Mouse (Mus musculus): ENCODE measurements around the gene Gatad2b. TPM values are rescaled to one million over a fixed set of nuclear protein-coding genes. Genes with fewer than 3 reads are reported as not detected.

Gatad2b gene
- polyA plus RNA-seq, 1 experiment from 2014 or later = 17.2 TPM

Small RNAs within 50 kb of the gene (microRNA-seq; reads per million reads assigned to microRNA genes)
- not detected for gene Mir7012

Other genes with a start within 250 kb of the Gatad2b start
- gene 4933434E20Rik, start 241.5 kb upstream of the Gatad2b start, polyA plus RNA-seq (2016; fragmentation: Nextera tagmentation; extraction: Ambion mirVana) = 188 and 189 TPM in 2 replicates
- gene Ubap2l, start 240.6 kb upstream of the Gatad2b start, polyA plus RNA-seq (2016; fragmentation: Nextera tagmentation; extraction: Ambion mirVana) = 205 and 225 TPM in 2 replicates
- 496 and 499 TPM in 2 replicates for gene Tpm3, start 220.5 kb upstream of the Gatad2b start, polyA plus RNA-seq (2016; fragmentation: Nextera tagmentation; extraction: Ambion mirVana)
- gene Nup210l, start 189.0 kb upstream of the Gatad2b start, polyA plus RNA-seq (2016; fragmentation: Nextera tagmentation; extraction: Ambion mirVana) = 0.50 and 0.69 TPM in 2 replicates
- gene Rps27, start 79.5 kb upstream of the Gatad2b start, polyA plus RNA-seq (2016; fragmentation: Nextera tagmentation; extraction: Ambion mirVana) = 943 and 1,078 TPM in 2 replicates
- gene Rab13, start 79.5 kb upstream of the Gatad2b start, polyA plus RNA-seq (2016; fragmentation: Nextera tagmentation; extraction: Ambion mirVana) = 22.6 and 23.3 TPM in 2 replicates
- 93.8 and 100.0 TPM in 2 replicates for gene Jtb, start 61.6 kb upstream of the Gatad2b start, polyA plus RNA-seq (2016; fragmentation: Nextera tagmentation; extraction: Ambion mirVana)
- gene Creb3l4, start 49.7 kb upstream of the Gatad2b start, polyA plus RNA-seq (2016; fragmentation: Nextera tagmentation; extraction: Ambion mirVana) = 5.3 and 5.5 TPM in 2 replicates
- gene Slc39a1, start 45.0 kb upstream of the Gatad2b start, polyA plus RNA-seq (2016; fragmentation: Nextera tagmentation; extraction: Ambion mirVana) = 32.8 and 42.8 TPM in 2 replicates
- 19.9 and 20.7 TPM in 2 replicates for gene Crtc2, start 39.0 kb upstream of the Gatad2b start, polyA plus RNA-seq (2016; fragmentation: Nextera tagmentation; extraction: Ambion mirVana)
- 6.0 and 7.9 TPM in 2 replicates for gene Dennd4b, start 28.0 kb upstream of the Gatad2b start, polyA plus RNA-seq (2016; fragmentation: Nextera tagmentation; extraction: Ambion mirVana)
- 14.7 and 18.3 TPM in 2 replicates for gene Slc27a3, start 96.8 kb downstream of the Gatad2b start, polyA plus RNA-seq (2016; fragmentation: Nextera tagmentation; extraction: Ambion mirVana)
- gene Ints3, start 140.4 kb downstream of the Gatad2b start, polyA plus RNA-seq (2016; fragmentation: Nextera tagmentation; extraction: Ambion mirVana) = 42.8 and 45.1 TPM in 2 replicates
- gene Npr1, start 172.7 kb downstream of the Gatad2b start, polyA plus RNA-seq (2016; fragmentation: Nextera tagmentation; extraction: Ambion mirVana) = 1.6 and 2.2 TPM in 2 replicates
- gene Ilf2, start 182.9 kb downstream of the Gatad2b start, polyA plus RNA-seq (2016; fragmentation: Nextera tagmentation; extraction: Ambion mirVana) = 351 and 352 TPM in 2 replicates
- gene Snapin, start 197.9 kb downstream of the Gatad2b start, polyA plus RNA-seq (2016; fragmentation: Nextera tagmentation; extraction: Ambion mirVana) = 71.7 and 73.2 TPM in 2 replicates
- gene Chtop, start 216.3 kb downstream of the Gatad2b start, polyA plus RNA-seq (2016; fragmentation: Nextera tagmentation; extraction: Ambion mirVana) = 228 and 238 TPM in 2 replicates
- 5.1 and 7.0 TPM in 2 replicates for gene S100a1, start 221.2 kb downstream of the Gatad2b start, polyA plus RNA-seq (2016; fragmentation: Nextera tagmentation; extraction: Ambion mirVana)
- 8.1 and 8.6 TPM in 2 replicates for gene S100a13, start 221.3 kb downstream of the Gatad2b start, polyA plus RNA-seq (2016; fragmentation: Nextera tagmentation; extraction: Ambion mirVana)
- gene S100a14, start 233.7 kb downstream of the Gatad2b start, polyA plus RNA-seq (2016; fragmentation: Nextera tagmentation; extraction: Ambion mirVana) = 0.19 and 0.24 TPM in 2 replicates
- 26.8 and 27.3 TPM in 2 replicates for gene S100a16, start 244.1 kb downstream of the Gatad2b start, polyA plus RNA-seq (2016; fragmentation: Nextera tagmentation; extraction: Ambion mirVana)